Mouse (Mus musculus): ENCODE data around the gene Ephb2.

- TF ChIP-seq CTCF (IDR thresholded peaks at IDR 0.05; ENCODE audit: control insufficient read depth, insufficient read depth, insufficient replicate concordance, low read depth, low read length) (no peak), POLR2A (IDR thresholded peaks at IDR 0.05; ENCODE audit: control insufficient read depth, low read depth, low read length) (no peak)
Observed at GRCm38 (mm10) chr4:136742677-136743076, 93.1 kb downstream of the Ephb2 start.

All from testis, adult 2 months (tissue).